Mouse (Mus musculus) bone marrow, adult 2 months (tissue): ENCODE data around the gene Pih1d1. TPM values are rescaled to one million over a fixed set of nuclear protein-coding genes. Genes with fewer than 3 reads are reported as not detected.
"Not testable (repeated sequence)": the region's sequence is repeated elsewhere in the genome, so short reads cannot be mapped to it uniquely, and the experiment has no call there.

Experiments
- H3K27ac ChIP-seq: fragments of 200-500 bp; 2 replicates; pipeline ENCODE4 v1.5.1; 2012; ENCODE audit warnings: low read depth, mild to moderate bottlenecking, control low read depth, inconsistent platforms, low read length; ENCODE audit not compliant: control insufficient read depth, poor library complexity, insufficient read depth
- H3K4me1 ChIP-seq: fragments of 200-500 bp; 2 replicates; pipeline ENCODE4 v1.6.1; 2011; ENCODE audit warnings: low read length; ENCODE audit not compliant: control insufficient read depth, insufficient read depth
- H3K4me3 ChIP-seq: fragments of 200-500 bp; replicated peaks from 2 replicates; pipeline ENCODE3; 2011; ENCODE audit warnings: mild to moderate bottlenecking, low read depth, low read length, control low read depth; ENCODE audit not compliant: control insufficient read depth
- CTCF ChIP-seq: fragments of 200-500 bp; IDR thresholded peaks from 2 replicates; pipeline ENCODE4 v1.5.1; 2011; ENCODE audit warnings: low read length, control low read depth; ENCODE audit not compliant: control insufficient read depth, insufficient read depth
- POLR2A ChIP-seq: fragments of 200-500 bp; IDR thresholded peaks from 2 replicates; pipeline ENCODE4 v1.6.1; 2011; ENCODE audit warnings: low read depth, mild to moderate bottlenecking, control low read depth, low read length, borderline replicate concordance; ENCODE audit not compliant: control insufficient read depth
- WGBS: fragments of 180-500 bp; shearing (Covaris S2); methylation state at CpG from one replicate; pipeline ENCODE4 v1.1.7; 2018; 5-methylcytosine and 5-hydroxymethylcytosine counted together
- polyA plus RNA-seq: library from polyadenylated mRNA; stranded (reverse); fragments of >200 nt; gene quantifications from 2 replicates; pipeline ENCODE4 v1.2.4, GENCODE M21; 2011; ENCODE audit warnings: low replicate concordance; ENCODE audit not compliant: missing spikeins, insufficient read depth, insufficient read length

Gene Pih1d1
- polyA plus RNA-seq, 1 experiment, result 92.4 TPM

DNA sequence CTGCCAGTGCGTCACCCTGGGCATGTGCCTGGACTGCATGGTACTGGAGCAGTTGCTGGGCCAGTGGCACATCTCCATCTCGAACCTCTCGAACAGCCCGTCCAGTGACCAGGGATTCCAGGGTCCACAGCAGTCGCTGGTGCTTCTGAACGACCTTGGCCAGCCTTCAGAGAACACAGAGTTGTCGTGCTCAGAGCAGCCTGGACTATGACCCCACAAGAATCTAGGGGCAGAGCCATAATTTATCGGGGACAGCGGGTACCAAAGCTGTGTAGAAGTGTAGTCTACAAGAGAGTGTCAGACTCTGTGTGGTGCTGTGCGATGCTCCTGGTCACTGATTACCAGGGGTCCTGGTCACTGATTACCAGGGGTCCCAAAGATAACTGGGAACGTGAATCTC, 6.2 kb upstream of the Pih1d1 start:
- no peak for TF ChIP-seq CTCF
- TF ChIP-seq POLR2A, result no peak
- Histone ChIP-seq H3K27ac (no peak overlapping the region), H3K4me3 (no peak overlapping the region), H3K4me1 (no peaks in the 10 kb centered on the region; the same call in 1 of the 2 replicates)
- 89% methylated on average over 11 of the region's 11 CpGs for WGBS

DNA sequence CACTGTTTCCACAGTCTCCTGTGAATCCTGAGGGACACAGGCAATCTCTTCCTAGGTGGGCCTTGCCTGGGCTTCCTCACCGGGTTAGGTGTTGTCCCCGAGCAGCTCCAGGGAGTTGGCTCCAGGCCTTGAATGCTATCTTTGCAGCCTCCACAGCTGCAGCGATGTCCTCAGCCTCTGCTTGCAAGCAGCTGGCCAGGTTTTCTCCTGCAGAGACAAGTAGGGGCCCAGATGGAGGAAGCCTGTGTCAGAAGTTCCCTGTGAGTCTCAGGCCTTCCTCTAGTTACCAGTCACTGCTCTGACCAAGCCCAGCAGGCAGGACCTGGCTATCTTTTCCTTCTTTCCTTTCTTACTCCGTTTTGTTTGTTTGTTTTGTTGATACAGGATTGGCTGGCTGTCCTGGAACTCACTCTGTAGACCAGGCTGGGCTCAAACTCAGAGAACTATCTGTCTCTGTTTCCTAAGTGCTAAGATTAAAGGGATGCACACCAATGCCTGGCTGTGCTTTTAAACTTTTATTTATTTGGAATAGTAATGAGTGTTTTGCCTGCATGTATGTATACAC, 5.5 kb upstream of the Pih1d1 start:
- H3K4me1 ChIP-seq, result no peaks in the 10 kb centered on the region; the same call in 1 of the 2 replicates
- WGBS, result 67% methylated on average over 4 of the region's 4 CpGs
- TF ChIP-seq POLR2A (no peak), CTCF (no peak)

DNA sequence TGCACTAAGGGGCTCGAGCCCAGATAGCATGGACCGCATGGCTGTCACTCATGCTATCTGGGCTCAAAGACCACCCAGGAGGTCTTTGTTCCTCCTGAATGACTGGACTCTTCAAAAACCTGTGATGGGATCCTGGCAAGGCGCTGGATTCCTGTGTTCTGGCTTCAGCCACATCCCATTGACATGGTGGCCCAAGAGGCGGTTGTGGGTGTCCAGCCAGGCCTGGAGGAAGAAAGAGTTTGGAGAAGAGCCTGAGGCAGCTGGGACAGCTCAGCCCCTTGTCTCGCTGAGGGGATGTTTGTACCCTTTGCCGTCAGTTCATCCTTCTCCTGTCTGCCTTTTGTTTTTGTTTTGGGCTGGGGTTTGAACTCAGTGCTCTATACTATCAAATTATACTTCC, 4.6 kb upstream of the Pih1d1 start:
- H3K4me3 ChIP-seq, result no peak overlapping the region
- WGBS, result 81% methylated on average over 6 of the region's 6 CpGs
- H3K4me1 ChIP-seq, result no peaks in the 10 kb centered on the region; the same call in 1 of the 2 replicates
- TF ChIP-seq CTCF (no peak), POLR2A (no peak)
- H3K27ac ChIP-seq, result no peak overlapping the region

More for the DNA sequence above, 5.5 kb upstream of the Pih1d1 start:
- H3K4me3 ChIP-seq, result no peak overlapping the region
- no peak overlapping the region for H3K27ac ChIP-seq

DNA sequence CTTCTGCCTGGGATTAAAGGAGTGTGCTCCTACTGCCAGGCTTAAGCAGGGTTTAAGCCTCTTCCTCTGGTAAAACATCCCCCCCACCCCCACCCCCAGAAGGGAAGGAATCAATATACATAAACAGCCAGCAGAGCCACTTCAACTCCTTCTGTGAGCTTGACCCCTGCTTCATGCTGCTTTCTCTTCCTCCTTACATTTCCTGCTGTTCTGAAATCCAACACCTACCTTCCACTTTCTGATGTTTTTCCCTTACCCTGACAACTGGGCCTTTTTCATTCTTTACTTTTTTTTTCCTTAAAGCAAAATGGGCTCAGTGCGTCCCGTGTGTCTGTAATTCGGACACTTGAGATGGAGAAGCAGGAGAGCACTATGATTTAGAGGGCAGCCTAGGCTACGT, 3.8 kb upstream of the Pih1d1 start:
- no peak for TF ChIP-seq CTCF
- no peak for TF ChIP-seq POLR2A
- Histone ChIP-seq H3K4me1 (no peaks in the 10 kb centered on the region; the same call in 1 of the 2 replicates), H3K4me3 (no peak overlapping the region), H3K27ac (no peak overlapping the region)
- 70% methylated on average over 4 of the region's 4 CpGs for WGBS

DNA sequence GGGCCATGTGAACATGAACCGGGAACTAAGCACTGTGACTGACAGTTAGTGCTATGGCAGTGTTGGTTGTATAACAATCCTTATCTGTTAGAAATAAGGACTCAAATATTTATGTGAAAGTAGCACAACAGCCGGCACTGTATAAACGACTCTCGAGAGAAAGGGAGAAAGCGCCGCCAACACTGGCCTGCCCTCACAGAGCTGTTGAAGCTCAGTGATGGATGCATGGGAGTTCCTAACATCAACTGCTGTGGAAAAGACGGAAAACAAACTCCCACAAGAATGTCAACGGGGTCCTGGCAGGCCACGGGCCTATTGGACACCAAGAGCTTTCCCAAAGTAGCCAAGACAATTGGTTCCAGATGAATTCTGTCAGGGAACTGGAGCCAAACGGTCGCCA, 2.8 kb upstream of the Pih1d1 start:
- no peaks in the 10 kb centered on the region; the same call in 1 of the 2 replicates for H3K4me1 ChIP-seq
- WGBS, result 67% methylated on average over 11 of the region's 11 CpGs
- H3K4me3 ChIP-seq, result no peak overlapping the region

DNA sequence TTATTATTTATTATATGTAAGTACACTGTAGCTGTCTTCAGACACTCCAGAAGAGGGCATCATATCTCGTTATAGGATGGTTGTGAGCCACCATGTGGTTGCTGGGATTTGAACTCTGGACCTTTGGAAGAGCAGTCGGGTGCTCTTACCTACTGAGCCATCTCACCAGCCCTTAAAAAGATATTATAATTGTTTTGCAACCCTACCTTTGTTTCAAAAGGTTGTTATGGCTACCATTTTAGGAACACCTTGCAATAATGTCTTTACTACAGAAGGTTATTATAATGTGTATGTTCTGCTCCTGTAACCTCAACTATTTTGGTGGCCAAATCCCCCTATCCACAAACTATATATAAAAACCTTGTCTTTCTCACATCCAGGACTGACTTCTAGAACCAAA, 1.1 kb upstream of the Pih1d1 start:
- not testable (repeated sequence) for H3K4me3 ChIP-seq, H3K4me1 ChIP-seq, H3K27ac ChIP-seq
- 83% methylated on average over 2 of the region's 2 CpGs for WGBS

More for the DNA sequence above, 2.8 kb upstream of the Pih1d1 start:
- no peak for TF ChIP-seq POLR2A
- TF ChIP-seq CTCF, result no peak
- H3K27ac ChIP-seq, result no peak overlapping the region

DNA sequence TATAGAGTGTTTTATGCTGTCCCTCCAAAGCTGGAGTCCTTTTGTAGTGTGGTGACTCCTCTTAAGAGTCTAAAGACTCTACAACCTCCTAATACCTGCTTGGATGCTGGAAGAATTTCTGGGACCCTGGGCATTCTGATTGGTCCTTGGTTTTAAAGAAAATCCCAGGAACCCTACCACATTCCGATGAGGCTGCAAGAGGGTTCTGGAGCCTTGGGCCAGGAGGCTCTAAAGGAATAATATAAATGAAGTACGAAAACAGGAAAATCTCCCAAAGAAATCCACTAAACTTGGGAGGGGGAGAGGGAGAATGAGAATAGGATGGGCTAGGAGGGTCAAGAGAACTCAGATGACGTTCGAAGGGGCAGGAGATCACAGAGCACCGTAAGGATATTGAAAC, 517 bp upstream of the Pih1d1 start:
- WGBS, result 3% methylated on average over 5 of the region's 5 CpGs
- Histone ChIP-seq H3K4me1 (no peaks in the 10 kb centered on the region; the same call in 1 of the 2 replicates), H3K27ac (peak overlapping the region; percentile 94), H3K4me3 (peak overlapping the region; percentile 96)
- TF ChIP-seq POLR2A, result no peak
- no peak for TF ChIP-seq CTCF

DNA sequence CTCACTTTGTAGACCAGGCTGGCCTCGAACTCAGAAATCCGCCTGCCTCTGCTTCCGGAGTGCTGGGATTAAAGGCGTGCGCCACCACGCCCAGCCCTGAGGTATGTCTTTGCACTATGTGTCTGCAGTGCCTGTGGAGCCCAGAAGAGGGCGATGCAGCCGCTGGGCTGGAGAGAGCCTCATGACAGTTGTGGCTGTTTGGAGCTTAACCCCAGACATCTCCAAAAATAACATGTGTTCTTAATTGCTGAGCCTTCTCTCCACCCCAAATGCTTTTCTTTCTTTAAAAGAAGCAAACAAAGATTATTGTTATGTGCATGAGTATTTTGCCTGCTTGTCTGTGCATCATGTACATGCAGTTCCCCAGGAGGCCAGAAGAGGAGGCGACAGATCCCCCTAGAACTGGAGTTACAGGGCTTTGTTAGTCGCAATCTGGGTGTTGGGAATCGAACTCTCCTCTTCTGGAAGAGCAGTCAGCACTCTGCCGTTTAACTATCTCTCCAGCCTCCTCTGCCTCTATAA, 951 bp downstream of the Pih1d1 start:
- Histone ChIP-seq H3K27ac (no peak overlapping the region), H3K4me3 (no peak overlapping the region), H3K4me1 (no peaks in the 10 kb centered on the region; the same call in 1 of the 2 replicates)
- 65% methylated on average over 12 of the region's 12 CpGs for WGBS
- TF ChIP-seq CTCF (peak; percentile 53), POLR2A (no peak)

DNA sequence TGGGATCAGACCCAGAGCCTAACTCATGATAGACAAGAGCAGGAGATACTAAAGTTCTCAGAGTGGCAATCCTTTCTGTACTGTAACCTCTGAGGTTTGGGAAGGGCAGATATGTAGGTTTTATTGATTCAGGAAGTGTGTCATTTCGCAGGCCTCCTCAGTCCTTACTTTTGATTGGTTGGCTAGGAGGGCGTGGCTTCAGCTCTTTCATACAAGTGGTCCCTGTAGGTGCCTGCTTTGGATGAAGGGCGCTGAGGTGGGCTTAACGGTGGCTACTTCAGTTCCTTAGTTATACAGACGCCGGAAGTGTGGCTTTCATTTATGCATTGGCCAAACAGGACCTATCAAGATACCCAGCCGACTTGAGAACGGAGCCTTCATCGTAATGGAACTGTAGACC, 1.5 kb downstream of the Pih1d1 start:
- 85% methylated on average over 9 of the region's 9 CpGs for WGBS
- Histone ChIP-seq H3K4me1 (no peaks in the 10 kb centered on the region; the same call in 1 of the 2 replicates), H3K4me3 (no peak overlapping the region), H3K27ac (no peak overlapping the region)
- no peak for TF ChIP-seq CTCF
- TF ChIP-seq POLR2A, result no peak
